8 mouse cellular contexts compared by ENCODE assay signal in genomic region chr19:12475380-12476250, GRCm38 (mm10). TPM values are rescaled to one million over a fixed set of nuclear protein-coding genes. Genes with fewer than 3 reads are reported as not detected.
A peak's percentile ranks its signal among the peaks of the same experiment; 100 is the strongest.
DNase-seq lines count a peak whose midpoint lies in the region; ATAC-seq and TF ChIP-seq lines count a peak whose summit lies in the region.

No protein-coding gene starts in this region.

- peak overlapping the region; percentile 48 for H3K27ac ChIP-seq in forebrain, embryonic 13.5 days
- peak overlapping the region; percentile 85 for H3K27ac ChIP-seq in heart, embryonic 16.5 days (ENCODE audit: low read length)
- peak overlapping the region; percentile 67 for H3K27ac ChIP-seq in liver, postnatal 0 days (ENCODE audit: low read depth)

- no peak overlapping the region for H3K9ac ChIP-seq in forebrain, embryonic 13.5 days
- peak overlapping the region; percentile 65 for H3K9ac ChIP-seq in heart, embryonic 16.5 days (ENCODE audit: low read length)
- H3K9ac ChIP-seq in liver, postnatal 0 days (replicated peaks) = no peak overlapping the region

- no peak overlapping the region for H3K4me3 ChIP-seq in forebrain, embryonic 13.5 days
- H3K4me3 ChIP-seq in heart, embryonic 16.5 days (ENCODE audit: low read length) = peak overlapping the region; percentile 21; the same call in 1 of the 2 replicates
- no peak overlapping the region for H3K4me3 ChIP-seq in liver, postnatal 0 days (ENCODE audit: low read depth, low read length)

- TF ChIP-seq EP300 in liver, postnatal 0 days (IDR thresholded peaks at IDR 0.05; ENCODE audit: low read depth) = no peak

- no peaks in the 10 kb centered on the region for H3K9me3 ChIP-seq in forebrain, embryonic 13.5 days (replicated peaks)
- H3K9me3 ChIP-seq in heart, embryonic 16.5 days (replicated peaks; ENCODE audit: control insufficient read depth, low read length) = no peaks in the 10 kb centered on the region
- no peaks in the 10 kb centered on the region for H3K9me3 ChIP-seq in liver, postnatal 0 days (ENCODE audit: low read length)

- WGBS in forebrain, embryonic 13.5 days = 62% methylated on average over 15 of the region's 15 CpGs
- WGBS in heart, embryonic 16.5 days = 46% methylated on average over 15 of the region's 15 CpGs
- WGBS in liver, postnatal 0 days (ENCODE audit: insufficient replicate concordance) = 54% methylated on average over 15 of the region's 15 CpGs

- H3K4me1 ChIP-seq in forebrain, embryonic 13.5 days = peaks cover 6% of the 10 kb centered on the region
- H3K4me1 ChIP-seq in heart, embryonic 16.5 days (ENCODE audit: control insufficient read depth, insufficient read depth, low read length) = peaks cover 26% of the 10 kb centered on the region
- H3K4me1 ChIP-seq in liver, postnatal 0 days (ENCODE audit: insufficient read depth) = peaks cover 4% of the 10 kb centered on the region

- no peak for TF ChIP-seq CTCF in liver, postnatal 0 days (IDR thresholded peaks at IDR 0.05; ENCODE audit: low read depth)

- ATAC-seq in forebrain, embryonic 13.5 days = peak; percentile 97
- ATAC-seq in heart, embryonic 16.5 days (replicated peaks; ENCODE audit: extremely low read depth, insufficient read depth, low FRiP score) = peak; percentile 97
- ATAC-seq in liver, postnatal 0 days = peak; percentile 93
- ATAC-seq in neutrophil, adult 5-6 weeks (ENCODE audit: extremely low read depth, insufficient number of reproducible peaks, low FRiP score, poor library complexity, severe bottlenecking) = peak; percentile 59

- peaks cover 63% of the 10 kb centered on the region for H3K36me3 ChIP-seq in forebrain, embryonic 13.5 days (ENCODE audit: poor library complexity, severe bottlenecking)
- H3K36me3 ChIP-seq in heart, embryonic 16.5 days (ENCODE audit: control insufficient read depth, insufficient read depth) = no peaks in the 10 kb centered on the region
- peaks cover 14% of the 10 kb centered on the region; the same call in 1 of the 2 replicates for H3K36me3 ChIP-seq in liver, postnatal 0 days (replicated peaks; ENCODE audit: insufficient read depth, low read length)

- peak; percentile 47 to 55 for DNase-seq in B cell, adult 2 months
- peak; percentile 97 for DNase-seq in adrenal gland, postnatal 14 days
- DNase-seq in kidney, postnatal 10 days = peak; percentile 96
- DNase-seq in liver, postnatal 0 days = peak; percentile 83
- DNase-seq in thymus, postnatal 25 days = peak; percentile 26

- peak overlapping the region; percentile 10; the same call in 1 of the 2 replicates for H3K4me2 ChIP-seq in forebrain, embryonic 13.5 days
- H3K4me2 ChIP-seq in heart, embryonic 16.5 days (ENCODE audit: low read depth, low read length) = peak overlapping the region; percentile 50
- H3K4me2 ChIP-seq in liver, postnatal 0 days (ENCODE audit: low read depth, low read length) = peak overlapping the region; percentile 47

- no peaks in the 10 kb centered on the region for H3K27me3 ChIP-seq in forebrain, embryonic 13.5 days
- H3K27me3 ChIP-seq in heart, embryonic 16.5 days (ENCODE audit: control insufficient read depth, insufficient read depth, low read length) = no peaks in the 10 kb centered on the region
- no peaks in the 10 kb centered on the region for H3K27me3 ChIP-seq in liver, postnatal 0 days (ENCODE audit: insufficient read depth, low read length)

RNA-seq across cellular contexts. Expression of gene Mpeg1, which starts 15.0 kb away (rescaled TPM):
- 10.8 and 18.2 TPM in 2 replicates for total RNA-seq in adrenal gland, postnatal 14 days (2021)
- polyA plus RNA-seq in forebrain, embryonic 13.5 days (2015; fragmentation: Nextera tagmentation; extraction: Ambion mirVana) = 0.30 and 0.48 TPM in 2 replicates
- 0.37 and 0.41 TPM in 2 replicates for polyA plus RNA-seq in heart, embryonic 16.5 days (2015; fragmentation: Nextera tagmentation; extraction: Ambion mirVana)
- polyA plus RNA-seq in liver, postnatal 0 days (2015; fragmentation: Nextera tagmentation; extraction: Ambion mirVana) = 3.5 and 3.8 TPM in 2 replicates
- 276 and 282 TPM in 2 replicates for total RNA-seq in neutrophil, adult 5-6 weeks (2017)

RNA-seq across cellular contexts. Expression of gene Dtx4, which starts 25.6 kb away (rescaled TPM):
- total RNA-seq in adrenal gland, postnatal 14 days (2021) = 19.7 and 24.6 TPM in 2 replicates
- 16.9 and 20.0 TPM in 2 replicates for polyA plus RNA-seq in forebrain, embryonic 13.5 days (2015; fragmentation: Nextera tagmentation; extraction: Ambion mirVana)
- 2.6 and 3.2 TPM in 2 replicates for polyA plus RNA-seq in heart, embryonic 16.5 days (2015; fragmentation: Nextera tagmentation; extraction: Ambion mirVana)
- polyA plus RNA-seq in liver, postnatal 0 days (2015; fragmentation: Nextera tagmentation; extraction: Ambion mirVana) = 1.8 and 2.1 TPM in 2 replicates
- 9.8 and 10.5 TPM in 2 replicates for total RNA-seq in neutrophil, adult 5-6 weeks (2017)

RNA-seq across cellular contexts. Expression of gene Pfpl, which starts 47.9 kb away (rescaled TPM):
- not detected in 2 replicates for total RNA-seq in adrenal gland, postnatal 14 days (2021)
- polyA plus RNA-seq in forebrain, embryonic 13.5 days (2015; fragmentation: Nextera tagmentation; extraction: Ambion mirVana) = not detected in 2 replicates
- not detected in 2 replicates for polyA plus RNA-seq in heart, embryonic 16.5 days (2015; fragmentation: Nextera tagmentation; extraction: Ambion mirVana)
- not detected in 2 replicates for polyA plus RNA-seq in liver, postnatal 0 days (2015; fragmentation: Nextera tagmentation; extraction: Ambion mirVana)
- total RNA-seq in neutrophil, adult 5-6 weeks (2017) = not detected in 2 replicates

RNA-seq across cellular contexts. Expression of gene Olfr1441, which starts 58.4 kb away (rescaled TPM):
- not detected in 2 replicates for total RNA-seq in adrenal gland, postnatal 14 days (2021)
- not detected in 2 replicates for polyA plus RNA-seq in forebrain, embryonic 13.5 days (2015; fragmentation: Nextera tagmentation; extraction: Ambion mirVana)
- not detected in 2 replicates for polyA plus RNA-seq in heart, embryonic 16.5 days (2015; fragmentation: Nextera tagmentation; extraction: Ambion mirVana)
- not detected in 2 replicates for polyA plus RNA-seq in liver, postnatal 0 days (2015; fragmentation: Nextera tagmentation; extraction: Ambion mirVana)
- not detected in 2 replicates for total RNA-seq in neutrophil, adult 5-6 weeks (2017)

Comparison
In these comparisons a context has a peak if more than half of its experiments do, and no peak if none do; other contexts are left out.
1. DNase-seq: peak in every context shown above with its lines; median percentile 97 in adrenal gland, postnatal 14 days; 96 in kidney, postnatal 10 days; 83 in liver, postnatal 0 days; 51 in B cell, adult 2 months; 26 in thymus, postnatal 25 days.